Comparison of ENCODE assay signal across 14 mouse cellular contexts in genomic region chr12:76911171-76911726, GRCm38 (mm10). TPM values are rescaled to one million over a fixed set of nuclear protein-coding genes. Genes with fewer than 3 reads are reported as not detected.
DNase-seq lines count a peak whose midpoint lies in the region; ATAC-seq lines count a peak whose summit lies in the region.
"Had no signal": no experiment of that assay in that cellular context is flagged by ENCODE, and none has a peak within 500 bp of the region (broad histone marks: within the 10 kb centered on the region; RNA-seq: fewer than 3 reads in every experiment).

No protein-coding gene starts in this region.

- H3K36me3 ChIP-seq in erythroblast, embryonic 14.5 days (ENCODE audit: control insufficient read depth), result peaks cover 93% of the 10 kb centered on the region
- H3K36me3 ChIP-seq in midbrain, embryonic 14.5 days (ENCODE audit: control insufficient read depth, insufficient read depth, low read length), result peaks cover 14% of the 10 kb centered on the region; the same call in 1 of the 2 replicates
- peaks cover 5% of the 10 kb centered on the region for H3K36me3 ChIP-seq in midbrain, embryonic 16.5 days (ENCODE audit: control insufficient read depth, insufficient read depth, low read length)
- H3K36me3 ChIP-seq in liver, embryonic 15.5 days (replicated peaks), result peaks cover 43% of the 10 kb centered on the region
- H3K36me3 ChIP-seq: forebrain, embryonic 15.5 days had no signal

- peak overlapping the region; percentile 83 for H3K4me3 ChIP-seq in erythroblast, embryonic 14.5 days (replicated peaks)
- no peak overlapping the region for H3K4me3 ChIP-seq in midbrain, embryonic 14.5 days (replicated peaks; ENCODE audit: low read depth, low read length)
- H3K4me3 ChIP-seq in midbrain, embryonic 16.5 days (ENCODE audit: low read depth, low read length), result no peak overlapping the region
- H3K4me3 ChIP-seq in liver, embryonic 15.5 days (replicated peaks), result peak overlapping the region; percentile 67
- H3K4me3 ChIP-seq: forebrain, embryonic 15.5 days; megakaryocyte, embryonic 14.5 days; neural tube, embryonic 12.5 days had no signal

- H3K27me3 ChIP-seq in erythroblast, embryonic 14.5 days (ENCODE audit: control insufficient read depth), result no peaks in the 10 kb centered on the region
- no peaks in the 10 kb centered on the region for H3K27me3 ChIP-seq in midbrain, embryonic 14.5 days (ENCODE audit: control insufficient read depth, insufficient read depth, low read length)
- H3K27me3 ChIP-seq in midbrain, embryonic 16.5 days (ENCODE audit: control insufficient read depth, insufficient read depth, low read depth, low read length), result no peaks in the 10 kb centered on the region
- H3K27me3 ChIP-seq in liver, embryonic 15.5 days, result no peaks in the 10 kb centered on the region
- H3K27me3 ChIP-seq: forebrain, embryonic 15.5 days; megakaryocyte, embryonic 14.5 days; neural tube, embryonic 12.5 days had no signal

- H3K4me2 ChIP-seq in midbrain, embryonic 14.5 days (ENCODE audit: low read length), result no peak overlapping the region
- H3K4me2 ChIP-seq in midbrain, embryonic 16.5 days (ENCODE audit: low read length), result no peak overlapping the region
- H3K4me2 ChIP-seq in liver, embryonic 15.5 days, result peak overlapping the region; percentile 76
- H3K4me2 ChIP-seq: forebrain, embryonic 15.5 days; neural tube, embryonic 12.5 days had no signal

- no peak for ATAC-seq in erythroblast, adult 5-6 weeks (replicated peaks; ENCODE audit: low FRiP score, poor library complexity, severe bottlenecking)
- ATAC-seq in midbrain, embryonic 14.5 days (ENCODE audit: low FRiP score, low TSS enrichment), result no peak
- ATAC-seq in midbrain, embryonic 16.5 days, result no peak
- no peak for ATAC-seq in liver, embryonic 15.5 days (ENCODE audit: insufficient read depth)
- ATAC-seq: forebrain, embryonic 15.5 days had no signal

- 41% methylated on average over 16 of the region's 16 CpGs for WGBS in midbrain, embryonic 14.5 days
- 45% methylated on average over 16 of the region's 16 CpGs for WGBS in midbrain, embryonic 16.5 days
- 83% methylated on average over 16 of the region's 16 CpGs for WGBS in liver, embryonic 15.5 days (ENCODE audit: insufficient replicate concordance)

- H3K4me1 ChIP-seq in erythroblast, embryonic 14.5 days (ENCODE audit: control insufficient read depth), result peaks cover 82% of the 10 kb centered on the region
- H3K4me1 ChIP-seq in midbrain, embryonic 14.5 days (ENCODE audit: control insufficient read depth, insufficient read depth, low read length), result no peaks in the 10 kb centered on the region; the same call in 1 of the 2 replicates
- H3K4me1 ChIP-seq in midbrain, embryonic 16.5 days (ENCODE audit: control insufficient read depth, insufficient read depth, low read length), result peaks cover 2% of the 10 kb centered on the region; the same call in 1 of the 2 replicates
- peaks cover 67% of the 10 kb centered on the region for H3K4me1 ChIP-seq in liver, embryonic 15.5 days (replicated peaks)
- H3K4me1 ChIP-seq: forebrain, embryonic 15.5 days had no signal

- no peak overlapping the region for H3K27ac ChIP-seq in midbrain, embryonic 14.5 days (replicated peaks; ENCODE audit: low read depth, low read length)
- no peak overlapping the region for H3K27ac ChIP-seq in midbrain, embryonic 16.5 days (ENCODE audit: low read length)
- peak overlapping the region; percentile 95 for H3K27ac ChIP-seq in liver, embryonic 15.5 days (replicated peaks)
- H3K27ac ChIP-seq: forebrain, embryonic 15.5 days; neural tube, embryonic 12.5 days; stomach, postnatal 0 days had no signal

- no peak overlapping the region for H3K9ac ChIP-seq in midbrain, embryonic 14.5 days (replicated peaks; ENCODE audit: low read length)
- H3K9ac ChIP-seq in midbrain, embryonic 16.5 days (ENCODE audit: low read depth, low read length), result no peak overlapping the region
- peak overlapping the region; percentile 66 for H3K9ac ChIP-seq in liver, embryonic 15.5 days
- H3K9ac ChIP-seq: forebrain, embryonic 15.5 days; neural tube, embryonic 12.5 days had no signal

- H3K9me3 ChIP-seq in erythroblast, embryonic 14.5 days (ENCODE audit: control insufficient read depth, low read length), result no peaks in the 10 kb centered on the region
- H3K9me3 ChIP-seq in midbrain, embryonic 14.5 days (ENCODE audit: control insufficient read depth, low read length), result no peaks in the 10 kb centered on the region
- no peaks in the 10 kb centered on the region for H3K9me3 ChIP-seq in midbrain, embryonic 16.5 days (replicated peaks; ENCODE audit: control insufficient read depth, low read length, poor library complexity, severe bottlenecking)
- no peaks in the 10 kb centered on the region for H3K9me3 ChIP-seq in liver, embryonic 15.5 days (replicated peaks)
- H3K9me3 ChIP-seq: forebrain, embryonic 15.5 days; megakaryocyte, embryonic 14.5 days; neural tube, embryonic 12.5 days had no signal

- DNase-seq in midbrain, embryonic 14.5 days, result peak; percentile 27
- peak; percentile 95 for DNase-seq in cerebellum, adult 9-11 months
- DNase-seq in adrenal gland, postnatal 14 days, result no peak
- DNase-seq in adrenal gland, postnatal 10 days, result no peak
- DNase-seq: lung, adult 2 months; right cerebral cortex, postnatal 4 days had no signal

RNA-seq across cellular contexts. Expression of gene Max, which starts 50.8 kb away (rescaled TPM):
- polyA plus RNA-seq in erythroblast, embryonic 14.5 days (2012), result 8.8 and 10.4 TPM in 2 replicates
- 56.6 and 89.2 TPM in 2 replicates for total RNA-seq in erythroblast, adult 5-6 weeks (2015; ENCODE audit: low replicate concordance)
- 62.9 and 210 TPM in 2 replicates for total RNA-seq in erythroblast, adult 5-6 weeks (2017; ENCODE audit: low replicate concordance)
- polyA plus RNA-seq in midbrain, embryonic 14.5 days (2014; fragmentation: Nextera tagmentation; extraction: Ambion mirVana), result 52.5 and 118 TPM in 2 replicates
- 18.4 and 21.7 TPM in 2 replicates for polyA plus RNA-seq in midbrain, embryonic 16.5 days (2015; fragmentation: Nextera tagmentation; extraction: Ambion mirVana)
- polyA plus RNA-seq in liver, embryonic 15.5 days (2015; fragmentation: Nextera tagmentation; extraction: Ambion mirVana), result 6.4 and 6.7 TPM in 2 replicates
- 59.9 and 83.1 TPM in 2 replicates for total RNA-seq in adrenal gland, postnatal 14 days (2021)
- total RNA-seq in adrenal gland, postnatal 10 days (2021), result 10 to 100 TPM; 56.7 to 61.6 TPM

Comparison
In these comparisons a context has a peak if more than half of its experiments do, and no peak if none do; other contexts are left out.
1. H3K4me3 ChIP-seq: peak in erythroblast, embryonic 14.5 days (single experiment) and liver, embryonic 15.5 days (single experiment); none in midbrain, embryonic 14.5 days (single experiment) and midbrain, embryonic 16.5 days (single experiment).
2. DNase-seq: peak in midbrain, embryonic 14.5 days (single experiment) and cerebellum, adult 9-11 months (single experiment); none in adrenal gland, postnatal 14 days (single experiment) and adrenal gland, postnatal 10 days (single experiment).